Mouse (Mus musculus) kidney, postnatal 4 days (tissue): Measurements from ENCODE around the gene Tet1.
A peak's percentile ranks its signal among the peaks of the same experiment; 100 is the strongest.

Experiments used
- DNase-seq, 2 experiments: peaks; one replicate each; pipeline ENCODE4 v3.0.0; 2021; ENCODE audit warnings: mixed read lengths in 2 of 2

Tet1 gene

DNA sequence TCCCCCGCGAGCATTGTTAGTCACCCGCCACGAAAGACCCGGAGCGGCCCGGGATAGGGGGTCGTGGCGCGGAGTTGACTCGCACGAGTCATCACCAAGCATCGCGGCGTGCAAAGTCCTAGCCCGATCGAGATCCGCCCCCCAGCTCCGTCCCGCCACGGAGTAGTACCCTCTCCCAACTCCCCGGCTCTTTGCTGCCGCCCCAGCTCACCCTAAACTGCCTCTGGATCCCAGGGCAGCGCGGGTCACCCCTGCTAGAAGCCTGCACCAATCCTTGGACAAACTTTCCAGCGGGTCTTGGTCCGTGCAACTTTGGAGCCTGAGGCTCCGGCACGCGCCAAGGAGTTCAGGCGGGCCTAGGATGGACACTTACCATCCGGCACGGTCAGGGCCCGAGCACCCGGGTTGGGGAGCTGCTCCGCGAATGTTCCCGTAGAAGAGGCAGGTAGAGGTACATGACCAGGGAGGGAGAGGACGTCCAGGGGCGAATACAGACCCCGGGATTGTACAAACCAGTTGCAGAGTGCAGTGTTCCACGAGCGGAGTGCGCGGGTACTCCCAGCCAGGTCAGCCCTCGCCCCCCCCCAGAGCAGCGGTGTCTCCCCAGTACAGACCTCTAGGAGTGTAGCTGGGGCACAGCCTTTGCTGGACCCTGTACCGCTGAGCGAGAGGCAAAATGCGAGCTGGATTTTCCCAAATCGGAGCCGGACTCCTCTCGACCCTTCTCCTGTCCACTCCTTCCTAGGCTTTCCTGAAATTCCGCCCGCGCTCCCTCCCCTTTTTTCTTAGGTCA lies 21.8 kb downstream of the Tet1 start:
- peak; percentile 89 to 90 for DNase-seq

DNA sequence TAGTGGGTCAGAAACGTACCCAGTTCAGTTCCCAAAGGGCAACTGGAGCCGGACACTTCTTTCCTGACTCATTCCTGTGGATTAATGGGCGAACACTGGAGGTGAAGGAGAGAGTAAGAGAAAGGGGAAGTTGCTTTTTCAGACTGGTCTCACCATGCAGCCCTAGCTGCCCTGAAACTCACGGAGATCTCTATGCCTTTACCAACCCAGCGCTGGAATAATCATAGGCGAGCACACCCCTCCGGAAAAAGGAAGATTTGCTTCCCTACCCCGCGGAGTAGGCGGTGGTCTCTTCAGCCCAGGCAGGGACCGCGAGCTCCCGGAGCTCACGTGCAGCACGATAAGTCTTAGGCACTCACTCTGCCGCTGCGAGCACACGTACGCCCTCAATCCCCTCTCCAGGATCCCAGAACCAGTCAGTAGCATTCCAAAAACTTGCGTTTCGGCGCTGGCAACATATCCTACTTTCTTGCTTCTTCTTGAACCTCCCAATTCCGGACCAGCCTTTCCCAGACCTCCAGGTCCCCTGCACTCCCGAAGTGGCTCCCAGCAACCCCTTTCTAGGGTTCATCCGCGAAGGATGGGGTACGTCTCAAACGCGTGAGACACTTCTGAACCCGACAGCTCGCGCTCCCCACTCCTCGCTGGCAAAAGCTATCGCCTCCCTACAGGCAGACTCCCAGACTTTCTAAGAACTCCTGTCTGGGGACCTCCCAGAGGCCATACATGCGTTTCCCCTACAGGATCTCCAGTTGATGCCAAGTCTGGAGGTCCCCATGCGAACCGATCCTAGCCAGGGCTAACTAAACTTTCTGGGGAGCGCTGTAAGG lies 22.6 kb downstream of the Tet1 start:
- DNase-seq: peak; percentile 39 to 54

DNA sequence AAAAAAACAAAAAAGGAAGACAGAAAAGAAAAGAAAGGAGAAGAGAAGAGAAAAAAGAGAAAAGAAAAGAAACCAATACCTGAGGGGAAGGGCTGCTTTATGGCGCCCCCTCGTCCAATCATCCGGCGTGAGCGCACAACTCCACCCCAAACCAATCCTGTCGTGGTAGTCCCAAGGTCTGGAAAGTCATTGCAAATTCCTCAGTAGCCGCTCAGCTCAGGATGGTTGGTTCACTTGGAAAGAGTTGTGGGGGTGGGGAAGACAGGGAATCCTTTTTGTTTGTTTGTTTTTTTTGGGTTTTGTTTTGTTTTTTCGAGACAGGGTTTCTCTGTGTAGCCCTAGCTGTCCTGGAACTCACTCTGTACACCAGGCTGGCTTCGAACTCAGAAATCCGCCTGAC lies 23.3 kb downstream of the Tet1 start:
- DNase-seq: no peak

DNA sequence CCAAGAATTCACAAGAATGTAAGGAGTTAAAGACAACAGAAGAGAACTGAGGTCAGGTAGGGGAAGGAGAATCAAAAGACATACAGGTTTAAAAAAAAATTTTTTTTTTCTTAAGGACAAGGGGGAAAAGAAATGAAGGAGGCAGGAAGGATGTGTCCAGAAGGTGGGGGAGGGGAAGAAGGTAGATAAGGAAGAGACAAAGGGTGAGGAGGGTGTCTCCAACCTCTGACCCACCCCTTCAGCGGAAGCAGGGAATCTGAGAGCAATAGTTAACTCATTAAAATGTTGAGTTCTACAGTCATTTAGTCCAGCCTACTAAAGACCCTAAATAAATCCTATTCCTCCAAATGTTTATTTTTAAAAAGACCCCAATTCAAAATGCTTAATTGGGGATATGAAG lies 24.3 kb downstream of the Tet1 start:
- DNase-seq: no peak

DNA sequence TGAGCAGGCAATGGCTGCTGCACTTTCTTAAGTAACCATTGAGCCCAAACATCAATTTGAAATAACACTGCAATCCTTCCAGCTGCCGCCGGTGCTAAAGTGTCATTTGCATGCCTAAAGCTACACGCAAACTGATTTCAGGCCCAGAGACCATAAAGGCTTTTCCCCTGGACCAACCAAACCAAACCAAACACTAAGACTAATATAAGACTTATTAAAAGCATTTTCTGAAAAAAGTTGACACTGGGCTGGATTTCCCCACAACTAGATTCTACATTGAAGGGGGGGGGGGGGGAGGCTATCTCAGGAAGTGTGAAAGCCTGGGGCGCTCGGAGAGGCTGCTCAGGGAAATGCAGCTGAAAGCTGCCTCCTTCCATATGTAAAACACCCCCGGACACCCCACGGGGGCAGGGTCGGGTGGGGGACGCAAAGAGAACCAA lies 24.8 kb downstream of the Tet1 start:
- DNase-seq: peak; percentile 35 to 48

DNA sequence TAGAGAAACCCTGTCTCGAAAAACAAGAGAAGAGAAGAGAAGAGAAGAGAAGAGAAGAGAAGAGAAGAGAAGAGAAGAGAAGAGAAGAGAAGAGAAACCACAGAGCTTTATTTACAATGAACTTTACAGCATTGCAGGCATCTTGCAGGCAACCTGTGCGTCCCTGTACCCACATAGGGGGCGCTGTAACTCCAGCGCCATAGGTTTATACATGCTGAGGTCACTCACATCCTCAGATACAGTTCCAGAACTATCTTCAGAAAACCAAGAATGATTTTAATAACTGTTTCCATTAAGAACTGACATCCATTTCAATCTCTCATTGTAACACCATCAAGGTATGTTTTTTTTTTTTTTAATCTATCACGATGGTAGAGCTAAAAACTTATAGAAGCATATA lies 27.6 kb downstream of the Tet1 start:
- peak in 1 of 2 experiments; percentile 35 for DNase-seq

DNA sequence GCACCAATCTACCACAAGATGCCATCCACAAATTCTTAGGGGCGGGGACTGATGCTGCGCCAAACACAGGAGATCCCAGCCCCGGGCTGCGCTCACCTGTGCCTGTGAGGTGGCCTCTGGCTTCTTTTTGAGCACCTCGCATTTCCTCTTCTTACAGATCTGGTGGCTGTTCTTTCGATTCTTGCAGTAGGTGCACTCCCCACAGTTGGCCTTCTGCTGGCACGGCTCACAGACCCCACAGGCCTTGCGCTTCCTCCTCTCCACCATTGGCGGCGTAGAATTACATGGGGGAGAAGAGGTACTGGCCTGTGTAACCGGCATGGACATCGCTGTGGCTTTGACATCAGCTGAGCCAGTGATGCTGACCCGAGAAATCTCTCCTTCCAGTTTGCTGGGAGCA lies 30.7 kb downstream of the Tet1 start:
- no peak for DNase-seq

DNA sequence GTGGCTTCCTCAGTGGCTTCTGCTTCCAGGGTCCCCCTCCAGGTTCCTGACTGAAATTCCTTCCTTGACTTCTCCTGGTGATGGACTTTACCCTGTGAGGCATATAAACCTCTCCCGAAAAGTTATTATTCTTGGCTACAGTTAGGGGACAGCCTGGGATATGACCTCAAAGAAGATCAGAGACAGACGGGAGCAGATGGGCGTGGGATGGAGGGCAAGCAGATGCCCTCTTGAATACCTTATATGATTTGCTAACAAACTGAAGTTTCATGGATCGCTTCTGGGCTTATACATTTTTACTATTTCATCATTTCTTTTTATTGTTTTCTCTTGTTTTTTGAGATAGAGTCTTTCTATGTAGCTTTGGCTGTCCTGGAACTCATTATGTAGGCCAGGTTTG lies 33.2 kb downstream of the Tet1 start:
- DNase-seq: no peak

DNA sequence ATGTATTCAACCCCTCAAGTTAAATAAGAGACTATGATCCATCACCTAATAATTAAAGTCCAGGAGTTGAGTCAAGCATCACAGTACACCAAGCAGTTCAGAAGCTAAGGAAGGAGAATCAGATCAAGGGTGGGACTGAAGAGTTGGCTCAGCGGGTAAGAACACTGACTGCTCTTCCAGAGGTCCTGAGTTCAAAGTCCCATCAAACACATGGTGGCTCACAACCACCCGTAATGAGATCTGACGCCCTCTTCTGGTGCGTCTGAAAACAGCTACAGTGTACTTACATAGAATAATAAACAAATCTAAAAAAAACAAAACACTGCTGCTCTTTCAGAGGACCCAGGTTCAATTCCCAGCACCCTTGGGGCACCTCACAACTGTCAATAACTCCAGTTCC lies 34.0 kb downstream of the Tet1 start:
- no peak for DNase-seq

DNA sequence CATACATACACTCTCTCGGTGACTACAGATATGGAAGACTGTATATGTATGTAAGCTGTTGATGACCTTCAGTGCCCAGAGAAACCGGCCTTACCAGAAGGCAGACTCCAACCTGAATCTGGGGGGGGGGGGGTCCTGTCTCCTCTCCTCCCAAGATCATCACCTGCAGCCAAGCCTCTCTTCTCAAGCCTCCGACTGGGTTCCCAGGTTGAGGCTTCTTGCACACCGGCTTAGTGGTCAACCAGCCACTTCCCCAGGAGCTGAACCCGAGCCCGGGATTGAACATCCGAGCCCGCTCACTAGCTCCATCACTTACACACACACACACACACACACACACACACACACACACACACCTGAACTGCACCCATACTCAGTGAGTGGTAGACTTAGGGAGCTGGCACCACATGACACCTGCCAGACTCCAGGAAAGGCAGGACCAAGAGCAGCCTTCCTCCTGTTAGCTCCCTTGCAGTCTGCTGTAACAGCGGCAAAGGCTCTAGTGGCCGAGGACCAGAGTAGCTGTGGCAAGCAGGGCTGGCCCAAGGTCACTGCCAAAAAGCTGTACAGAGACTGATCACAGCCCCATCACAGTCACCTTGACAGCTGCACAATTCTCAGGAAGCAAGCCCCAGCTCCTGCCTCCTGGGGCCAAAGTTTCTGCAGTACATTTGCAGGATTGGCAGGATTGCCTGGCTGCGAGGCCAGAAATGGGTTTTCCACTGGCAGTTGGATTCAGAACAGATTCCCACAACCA lies 42.6 kb downstream of the Tet1 start:
- DNase-seq: peak; percentile 25 to 43

DNA sequence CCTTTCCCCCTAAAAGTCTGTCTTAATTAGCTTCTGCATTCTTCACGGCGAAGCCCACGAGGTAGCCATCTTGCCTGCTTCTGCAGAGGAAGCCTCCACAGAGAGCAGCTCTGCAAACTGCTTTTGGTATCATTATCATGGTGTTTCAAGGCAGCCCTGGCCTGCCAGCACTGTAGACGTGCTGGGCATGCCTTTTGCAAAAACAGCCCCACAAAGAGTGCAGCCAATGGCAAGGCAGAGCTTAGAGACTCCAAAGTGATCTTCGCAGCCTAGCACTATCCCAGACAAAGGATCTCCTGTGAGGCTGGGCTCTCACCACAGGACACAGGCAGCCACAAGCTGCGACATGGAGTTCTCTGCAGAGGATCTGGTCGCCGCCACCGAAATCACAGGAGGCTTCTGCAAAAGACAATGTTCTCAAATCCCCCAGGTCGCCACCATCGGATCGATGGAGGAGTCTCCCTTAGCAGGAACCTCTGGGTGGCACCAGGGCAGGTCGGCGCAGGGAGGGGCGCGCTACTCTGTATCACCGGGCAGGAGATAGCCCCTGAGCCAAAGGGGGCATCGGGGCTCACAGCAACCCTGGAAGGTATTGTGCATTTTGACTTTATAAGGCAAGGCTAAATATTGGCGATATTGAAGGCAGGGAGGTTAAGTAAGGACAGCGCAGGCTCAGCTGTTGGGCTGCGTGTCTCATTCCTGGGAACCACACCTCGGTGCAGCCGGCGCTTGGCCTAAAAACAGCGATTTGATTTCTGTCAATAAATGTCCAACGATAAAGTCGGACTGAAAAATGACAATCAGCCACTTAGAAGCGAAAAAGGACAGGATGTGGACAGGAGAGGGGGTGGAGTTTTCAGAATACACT lies 43.4 kb downstream of the Tet1 start:
- peak; percentile 81 to 87 for DNase-seq

DNA sequence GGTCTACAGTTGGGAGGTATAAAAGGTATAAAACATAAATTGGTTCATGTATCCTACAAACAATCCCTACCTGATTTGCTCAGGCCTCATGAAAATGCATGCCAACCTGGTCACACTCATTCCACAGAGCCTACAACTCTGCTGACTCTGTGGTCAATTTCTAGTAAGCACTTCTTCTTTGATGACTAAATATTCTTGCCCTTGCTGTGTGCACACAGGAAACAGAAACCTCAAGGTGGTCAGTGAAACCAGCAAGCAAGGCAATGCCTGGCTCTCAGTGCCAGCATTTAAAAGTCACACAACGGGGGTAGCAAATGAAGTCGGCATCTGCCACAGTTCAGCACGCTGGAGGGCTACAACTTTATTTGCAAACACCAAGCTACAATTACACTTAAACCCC lies 45.2 kb downstream of the Tet1 start:
- no peak for DNase-seq

DNA sequence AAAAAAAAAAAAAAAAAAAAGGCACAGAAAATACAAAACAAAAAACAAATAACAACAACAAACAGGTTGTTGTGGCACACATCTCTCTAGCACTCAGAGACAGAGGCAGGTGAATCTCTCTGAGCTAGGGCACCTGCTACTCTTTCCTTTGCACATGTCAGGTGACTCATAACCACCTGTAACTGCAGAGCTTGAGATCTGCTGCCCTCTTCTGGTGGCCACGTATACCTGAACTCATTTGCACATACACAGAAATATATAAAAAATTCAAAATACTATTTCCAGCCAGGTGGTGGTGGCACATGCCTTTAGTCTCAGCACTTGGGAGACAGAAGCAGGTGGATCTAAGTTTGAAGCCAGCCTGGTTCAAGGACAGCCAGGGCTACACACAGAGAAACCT lies 46.4 kb downstream of the Tet1 start:
- DNase-seq: no peak

DNA sequence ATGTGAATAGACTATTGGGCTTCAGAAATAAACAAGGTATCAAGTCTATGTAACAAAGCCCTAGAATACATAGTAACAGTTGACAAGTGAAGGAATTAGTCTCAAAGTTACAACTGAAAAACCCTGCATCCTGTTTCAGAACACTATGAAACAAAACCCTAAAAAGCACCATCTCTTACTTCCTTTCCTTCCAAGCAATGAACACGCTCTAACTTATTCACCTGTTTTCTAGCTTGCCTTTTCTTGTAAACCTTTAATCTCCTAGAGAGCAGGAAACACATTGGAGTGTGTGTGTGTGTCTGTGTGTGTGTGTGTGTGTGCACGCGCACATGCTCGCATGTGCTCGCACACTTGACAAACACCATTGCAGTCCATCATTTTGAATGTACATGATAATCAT lies 49.8 kb downstream of the Tet1 start:
- no peak for DNase-seq

DNA sequence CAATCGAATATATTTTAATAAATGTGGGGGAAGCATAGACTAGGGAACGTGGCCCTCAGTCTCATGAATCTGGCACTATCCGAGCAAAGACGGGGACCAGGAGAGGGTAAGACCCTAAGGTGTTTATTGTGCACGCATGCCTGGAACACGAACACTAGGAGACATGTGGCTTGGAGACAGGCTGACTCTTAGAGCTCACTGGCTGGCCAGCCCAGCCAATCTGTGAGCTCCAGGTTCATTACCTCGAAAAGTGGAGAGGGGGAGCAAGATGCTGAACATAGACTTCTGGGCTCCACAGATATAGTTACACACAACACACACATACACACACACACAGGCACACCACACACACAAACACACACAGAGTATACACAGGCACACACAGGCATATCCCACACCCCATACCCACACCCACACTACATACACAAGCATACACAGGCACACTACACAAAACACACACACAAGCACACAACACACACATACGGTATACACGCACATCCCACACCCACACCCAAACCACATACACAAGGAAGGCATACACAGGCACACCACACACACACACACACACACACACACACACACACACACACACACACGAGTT lies 52.0 kb downstream of the Tet1 start:
- no peak for DNase-seq

DNA sequence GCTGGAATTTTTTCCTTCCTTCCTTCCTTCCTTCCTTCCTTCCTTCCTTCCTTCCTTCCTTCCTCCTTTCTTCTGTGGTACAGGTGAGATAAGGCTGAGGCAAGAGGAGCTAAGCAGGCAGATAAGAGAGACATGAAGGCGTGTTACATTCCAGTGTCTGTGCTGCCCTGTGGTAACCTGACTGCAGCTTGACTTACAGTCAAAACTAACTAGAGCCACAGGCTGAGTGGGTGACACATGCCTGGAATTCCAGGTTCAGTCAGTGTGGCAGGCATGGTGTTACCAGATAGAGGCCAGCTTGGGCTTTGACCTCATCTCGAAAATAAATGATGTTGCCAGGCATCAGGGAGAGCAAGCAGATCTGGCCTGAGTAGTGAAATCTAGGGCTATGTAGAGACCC lies 53.8 kb downstream of the Tet1 start:
- peak in 1 of 2 experiments; percentile 29 for DNase-seq

DNA sequence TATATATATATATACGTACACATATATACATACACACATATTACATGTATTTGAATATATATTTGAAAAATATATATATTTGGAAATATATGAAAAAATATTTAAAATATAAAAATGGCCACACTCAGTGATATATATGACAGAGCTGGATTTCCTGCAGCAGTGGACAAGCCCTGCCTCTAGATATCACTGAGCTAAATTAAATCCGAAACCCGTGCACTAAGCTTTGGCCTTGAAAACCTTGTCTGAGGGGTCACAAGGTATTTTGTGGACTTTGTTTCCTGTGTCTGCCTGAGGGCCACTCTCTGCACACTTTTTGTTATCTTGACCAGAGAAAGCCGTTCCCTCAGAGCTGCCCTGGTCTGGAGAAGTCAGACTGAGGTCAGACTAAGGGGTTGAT lies 54.2 kb downstream of the Tet1 start:
- no peak for DNase-seq

DNA sequence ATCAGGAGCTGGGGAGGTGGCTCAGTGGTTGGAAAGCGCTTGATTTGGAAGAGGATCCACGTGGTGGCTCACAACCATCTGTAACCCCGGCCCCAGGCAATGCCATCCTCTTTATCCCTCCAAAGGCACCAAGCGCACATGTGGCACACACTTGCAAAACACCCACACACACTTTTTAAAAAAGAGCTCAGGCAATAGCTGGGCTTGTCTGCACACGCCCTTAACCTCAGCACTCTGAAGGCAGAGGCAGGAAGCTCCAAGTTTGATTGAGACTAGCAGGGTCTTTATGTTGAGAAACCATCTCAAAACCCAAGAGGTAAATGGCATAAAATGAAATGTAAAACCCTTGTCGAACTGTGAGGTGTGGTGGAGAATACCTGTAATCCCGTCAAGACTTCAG lies 57.2 kb downstream of the Tet1 start:
- no peak for DNase-seq

DNA sequence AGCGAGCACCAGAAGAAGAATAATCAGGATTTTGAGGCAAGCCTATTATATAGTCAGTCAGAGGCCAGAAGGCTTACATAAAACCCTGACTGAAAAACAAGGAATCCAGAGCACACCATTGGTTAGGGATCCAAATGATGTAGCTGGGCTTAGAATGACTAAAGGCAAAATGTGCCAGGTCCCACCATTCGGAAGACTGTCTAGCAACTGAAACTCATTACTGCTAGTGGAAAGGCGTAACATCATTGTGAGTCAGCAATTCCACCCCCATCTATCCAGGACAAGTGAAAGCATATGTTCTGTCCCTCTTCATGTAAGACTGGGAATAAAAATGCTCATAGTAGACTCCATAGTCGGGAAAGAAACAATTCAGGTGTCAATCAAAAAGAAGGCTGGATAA lies 57.8 kb downstream of the Tet1 start:
- no peak for DNase-seq

DNA sequence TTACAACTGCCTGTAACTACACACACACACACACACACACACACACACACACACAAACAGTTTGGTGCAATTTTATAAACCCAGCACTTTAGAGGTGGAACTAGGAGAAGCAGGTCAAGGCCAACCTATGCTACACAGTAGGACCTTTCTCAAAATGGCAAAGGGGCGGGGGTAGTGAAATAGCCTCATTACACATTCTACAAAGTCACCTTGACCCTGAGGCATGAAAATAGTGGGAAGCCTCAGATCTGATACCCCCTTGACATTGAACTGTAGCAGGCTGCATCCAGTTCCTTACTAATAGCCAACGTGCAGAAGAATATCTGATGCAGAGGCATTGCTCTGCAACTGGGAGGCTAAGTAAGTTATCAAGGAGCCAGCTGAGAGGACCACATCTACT lies 60.0 kb downstream of the Tet1 start:
- no peak for DNase-seq

DNA sequence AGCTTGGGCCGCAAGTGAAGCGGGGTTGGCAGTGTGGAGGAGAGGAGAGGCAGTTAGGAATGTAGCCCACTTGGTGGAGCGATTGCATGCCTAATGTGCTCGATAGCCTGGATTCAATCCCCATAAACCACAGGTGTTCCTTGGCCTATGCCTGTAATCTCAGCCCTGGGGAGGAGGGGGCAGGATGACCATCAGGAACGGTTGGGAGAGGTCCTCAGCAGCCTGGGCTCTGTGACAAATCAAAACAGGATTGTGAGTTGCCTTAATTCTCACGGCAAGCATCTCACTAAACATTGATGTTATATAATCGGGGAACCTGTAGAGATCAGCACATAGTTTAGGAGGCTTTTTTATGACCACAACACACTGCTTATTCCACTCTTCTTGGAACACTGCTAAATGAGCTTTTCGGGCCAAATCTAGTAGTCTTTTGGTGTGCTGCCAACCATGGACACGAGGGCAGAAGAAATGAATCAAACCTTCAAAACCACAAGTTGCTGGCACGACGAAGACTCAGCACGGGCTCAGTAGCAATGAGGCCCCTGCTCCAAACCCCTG lies 61.6 kb downstream of the Tet1 start:
- DNase-seq: peak; percentile 28 to 45
